Mouse (Mus musculus): ENCODE measurements around the gene Fpgt. TPM values are rescaled to one million over a fixed set of nuclear protein-coding genes. Genes with fewer than 3 reads are reported as not detected.

Gene Fpgt
- 15.6 and 17.0 TPM in 2 replicates for polyA plus RNA-seq (2014; fragmentation: Nextera tagmentation; extraction: Ambion mirVana)

- ATAC-seq (ENCODE audit: low read depth) (peak; percentile 99), DNase-seq (ENCODE audit: low spot score) (peak; percentile 96)
- Histone ChIP-seq H3K9ac (ENCODE audit: low read depth, low read length) (peak within 1 kb of the TSS; percentile 67), H3K4me2 (ENCODE audit: low read depth, low read length) (peak within 1 kb of the TSS; percentile 64), H3K36me3 (ENCODE audit: control insufficient read depth, insufficient read depth, low read length) (peaks cover 16% of the 10 kb centered on the region), H3K4me1 (ENCODE audit: control insufficient read depth, insufficient read depth, low read length) (0 out of 2 replicates have a peak, but pooled peaks cover 3% of the 10 kb centered on the region), H3K27ac (replicated peaks; ENCODE audit: low read depth, low read length) (peak within 1 kb of the TSS; percentile 82), H3K9me3 (ENCODE audit: control insufficient read depth, low read length) (no peaks in the 10 kb centered on the region), H3K4me3 (ENCODE audit: low read depth, low read length) (peak within 1 kb of the TSS; percentile 48), H3K27me3 (replicated peaks; ENCODE audit: control insufficient read depth, insufficient read depth, low read length) (no peaks in the 10 kb centered on the region)
- 1% methylated on average over 38 of the region's 47 CpGs for WGBS
These were observed at the start of gene Fpgt, which contains the start of gene Lrriq3 for GRCm38 (mm10) chr3:155093116-155093956. Gene Fpgt (minus strand): TSS chr3:155093403. Gene Lrriq3 (plus strand): TSS chr3:155093434.

GRCm38 (mm10) chr3:155141047-155141446 is 47.8 kb upstream of the Fpgt start:
- Histone ChIP-seq H3K36me3 (ENCODE audit: control insufficient read depth, insufficient read depth, low read length) (no peaks in the 10 kb centered on the region), H3K4me3 (ENCODE audit: low read depth, low read length) (no peak overlapping the region), H3K9me3 (ENCODE audit: control insufficient read depth, low read length) (no peaks in the 10 kb centered on the region), H3K27ac (replicated peaks; ENCODE audit: low read depth, low read length) (no peak overlapping the region), H3K4me2 (ENCODE audit: low read depth, low read length) (no peak overlapping the region), H3K9ac (ENCODE audit: low read depth, low read length) (no peak overlapping the region), H3K27me3 (replicated peaks; ENCODE audit: control insufficient read depth, insufficient read depth, low read length) (no peaks in the 10 kb centered on the region), H3K4me1 (ENCODE audit: control insufficient read depth, insufficient read depth, low read length) (no peaks in the 10 kb centered on the region)
- WGBS = 89% methylated on average over 11 of the region's 11 CpGs
- DNase-seq (ENCODE audit: low spot score) (no peak), ATAC-seq (ENCODE audit: low read depth) (no peak)

- 83% methylated on average over 5 of the region's 5 CpGs for WGBS
- no peaks in the 10 kb centered on the region for H3K4me1 ChIP-seq (ENCODE audit: control insufficient read depth, insufficient read depth, low read length)
- H3K4me2 ChIP-seq (ENCODE audit: low read depth, low read length) = no peak overlapping the region
- no peaks in the 10 kb centered on the region for H3K36me3 ChIP-seq (ENCODE audit: control insufficient read depth, insufficient read depth, low read length)
- no peak overlapping the region for H3K9ac ChIP-seq (ENCODE audit: low read depth, low read length)
- no peaks in the 10 kb centered on the region for H3K27me3 ChIP-seq (replicated peaks; ENCODE audit: control insufficient read depth, insufficient read depth, low read length)
- DNase-seq (ENCODE audit: low spot score) = no peak
- no peak overlapping the region for H3K4me3 ChIP-seq (ENCODE audit: low read depth, low read length)
- H3K27ac ChIP-seq (replicated peaks; ENCODE audit: low read depth, low read length) = no peak overlapping the region
- no peaks in the 10 kb centered on the region for H3K9me3 ChIP-seq (ENCODE audit: control insufficient read depth, low read length)
- no peak for ATAC-seq (ENCODE audit: low read depth)
These were observed 44.5 kb upstream of the Fpgt start for GRCm38 (mm10) chr3:155137737-155138136.

- Histone ChIP-seq H3K9ac (ENCODE audit: low read depth, low read length) (no peak overlapping the region), H3K4me3 (ENCODE audit: low read depth, low read length) (no peak overlapping the region), H3K27ac (replicated peaks; ENCODE audit: low read depth, low read length) (no peak overlapping the region), H3K9me3 (ENCODE audit: control insufficient read depth, low read length) (no peaks in the 10 kb centered on the region), H3K27me3 (replicated peaks; ENCODE audit: control insufficient read depth, insufficient read depth, low read length) (no peaks in the 10 kb centered on the region), H3K36me3 (ENCODE audit: control insufficient read depth, insufficient read depth, low read length) (no peaks in the 10 kb centered on the region), H3K4me1 (ENCODE audit: control insufficient read depth, insufficient read depth, low read length) (no peaks in the 10 kb centered on the region), H3K4me2 (ENCODE audit: low read depth, low read length) (no peak overlapping the region)
- 42% methylated on average over 1 of the region's 1 CpGs for WGBS
- DNase-seq (ENCODE audit: low spot score) (no peak), ATAC-seq (ENCODE audit: low read depth) (no peak)
These were observed 12.8 kb upstream of the Fpgt start for GRCm38 (mm10) chr3:155105957-155106356.

- Histone ChIP-seq H3K27me3 (replicated peaks; ENCODE audit: control insufficient read depth, insufficient read depth, low read length) (no peaks in the 10 kb centered on the region), H3K9me3 (ENCODE audit: control insufficient read depth, low read length) (no peaks in the 10 kb centered on the region), H3K4me1 (ENCODE audit: control insufficient read depth, insufficient read depth, low read length) (no peaks in the 10 kb centered on the region), H3K4me2 (ENCODE audit: low read depth, low read length) (no peak overlapping the region), H3K36me3 (ENCODE audit: control insufficient read depth, insufficient read depth, low read length) (no peaks in the 10 kb centered on the region), H3K9ac (ENCODE audit: low read depth, low read length) (no peak overlapping the region), H3K27ac (replicated peaks; ENCODE audit: low read depth, low read length) (no peak overlapping the region), H3K4me3 (ENCODE audit: low read depth, low read length) (no peak overlapping the region)
- 80% methylated on average over 1 of the region's 1 CpGs for WGBS
- no peak for DNase-seq (ENCODE audit: low spot score)
- ATAC-seq (ENCODE audit: low read depth) = no peak
These were observed 6.1 kb upstream of the Fpgt start for GRCm38 (mm10) chr3:155099266-155099665.

GRCm38 (mm10) chr3:155092081-155092480 is 1.1 kb downstream of the Fpgt start:
- Histone ChIP-seq H3K9ac (ENCODE audit: low read depth, low read length) (no peak overlapping the region), H3K4me1 (ENCODE audit: control insufficient read depth, insufficient read depth, low read length) (0 out of 2 replicates have a peak, but pooled peaks cover 3% of the 10 kb centered on the region), H3K4me2 (ENCODE audit: low read depth, low read length) (peak overlapping the region; percentile 64), H3K36me3 (ENCODE audit: control insufficient read depth, insufficient read depth, low read length) (peaks cover 25% of the 10 kb centered on the region), H3K27me3 (replicated peaks; ENCODE audit: control insufficient read depth, insufficient read depth, low read length) (no peaks in the 10 kb centered on the region), H3K4me3 (ENCODE audit: low read depth, low read length) (peak overlapping the region; percentile 48; the same call in 1 of the 2 replicates), H3K27ac (replicated peaks; ENCODE audit: low read depth, low read length) (no peak overlapping the region), H3K9me3 (ENCODE audit: control insufficient read depth, low read length) (no peaks in the 10 kb centered on the region)
- WGBS = 93% methylated on average over 6 of the region's 6 CpGs
- DNase-seq (ENCODE audit: low spot score) = no peak
- ATAC-seq (ENCODE audit: low read depth) = no peak

- Histone ChIP-seq H3K27me3 (replicated peaks; ENCODE audit: control insufficient read depth, insufficient read depth, low read length) (no peaks in the 10 kb centered on the region), H3K4me2 (ENCODE audit: low read depth, low read length) (no peak overlapping the region), H3K4me1 (ENCODE audit: control insufficient read depth, insufficient read depth, low read length) (no peaks in the 10 kb centered on the region), H3K4me3 (ENCODE audit: low read depth, low read length) (no peak overlapping the region), H3K36me3 (ENCODE audit: control insufficient read depth, insufficient read depth, low read length) (no peaks in the 10 kb centered on the region), H3K27ac (replicated peaks; ENCODE audit: low read depth, low read length) (no peak overlapping the region), H3K9ac (ENCODE audit: low read depth, low read length) (no peak overlapping the region), H3K9me3 (ENCODE audit: control insufficient read depth, low read length) (no peaks in the 10 kb centered on the region)
- ATAC-seq (ENCODE audit: low read depth) (no peak), DNase-seq (ENCODE audit: low spot score) (no peak)
- WGBS = 74% methylated on average over 4 of the region's 4 CpGs
These were observed 15.3 kb downstream of the Fpgt start for GRCm38 (mm10) chr3:155077908-155078307.

GRCm38 (mm10) chr3:155059449-155059822 is 33.8 kb downstream of the Fpgt start:
- ATAC-seq (ENCODE audit: low read depth) (no peak), DNase-seq (ENCODE audit: low spot score) (no peak)
- H3K4me2 ChIP-seq (ENCODE audit: low read depth, low read length) = no peak overlapping the region
- no peaks in the 10 kb centered on the region for H3K27me3 ChIP-seq (replicated peaks; ENCODE audit: control insufficient read depth, insufficient read depth, low read length)
- H3K36me3 ChIP-seq (ENCODE audit: control insufficient read depth, insufficient read depth, low read length) = no peaks in the 10 kb centered on the region
- H3K27ac ChIP-seq (replicated peaks; ENCODE audit: low read depth, low read length) = no peak overlapping the region
- no peaks in the 10 kb centered on the region for H3K9me3 ChIP-seq (ENCODE audit: control insufficient read depth, low read length)
- no peaks in the 10 kb centered on the region for H3K4me1 ChIP-seq (ENCODE audit: control insufficient read depth, insufficient read depth, low read length)
- no peak overlapping the region for H3K9ac ChIP-seq (ENCODE audit: low read depth, low read length)
- H3K4me3 ChIP-seq (ENCODE audit: low read depth, low read length) = no peak overlapping the region
